Mouse (Mus musculus) embryonic fibroblast, embryonic 13.5 days (primary cell): ENCODE results near the gene Snx18.

ENCODE experiments used
- CTCF ChIP-seq: IDR thresholded peaks from 2 replicates; pipeline ENCODE4 v1.5.1; 2011; ENCODE audit warnings: mild to moderate bottlenecking, control low read depth, low read length, moderate library complexity, borderline replicate concordance; ENCODE audit not compliant: insufficient read depth
- POLR2A ChIP-seq: IDR thresholded peaks from 2 replicates; pipeline ENCODE4 v1.6.1; 2011; ENCODE audit warnings: low read depth, mild to moderate bottlenecking, control low read depth, low read length, moderate library complexity

DNA sequence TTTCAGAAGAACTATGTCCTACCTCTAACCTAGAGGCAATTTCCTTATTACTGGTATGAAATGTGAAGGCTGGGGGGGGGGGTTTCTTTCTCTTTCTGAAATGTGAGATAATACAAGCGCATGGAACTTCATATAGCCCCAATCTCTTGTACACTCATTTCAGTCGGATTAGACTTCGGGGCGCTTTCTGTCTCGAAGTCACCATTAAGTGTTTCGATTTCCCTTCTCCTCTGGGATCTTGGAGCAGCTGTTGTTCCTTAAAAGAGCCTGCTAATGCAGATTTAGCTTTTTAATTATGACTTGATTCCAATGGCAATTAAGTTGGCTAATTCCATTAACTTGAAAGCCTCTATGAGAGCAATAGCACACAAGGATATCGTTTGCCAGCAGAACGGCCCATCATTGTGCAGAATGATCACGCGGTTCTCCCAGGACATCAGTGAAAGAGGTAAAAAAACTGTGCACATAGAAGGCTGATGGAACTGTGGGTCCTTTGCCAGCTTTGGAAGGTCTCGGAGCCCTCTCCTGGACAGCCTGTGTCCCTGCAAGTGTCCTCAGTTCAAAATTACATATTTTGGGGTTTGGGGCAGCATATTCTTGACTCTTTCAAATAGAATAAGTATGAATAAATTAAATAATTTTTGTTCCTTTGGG, 22.7 kb upstream of the Snx18 start:
- TF ChIP-seq CTCF, result no peak
- no peak for TF ChIP-seq POLR2A
